Mouse (Mus musculus) lung, postnatal 14 days (tissue): ENCODE results near the gene Zfp74.

Experiments used
- DNase-seq: peaks from one replicate; pipeline ENCODE4 v3.0.0; 2021

Gene Zfp74

DNA sequence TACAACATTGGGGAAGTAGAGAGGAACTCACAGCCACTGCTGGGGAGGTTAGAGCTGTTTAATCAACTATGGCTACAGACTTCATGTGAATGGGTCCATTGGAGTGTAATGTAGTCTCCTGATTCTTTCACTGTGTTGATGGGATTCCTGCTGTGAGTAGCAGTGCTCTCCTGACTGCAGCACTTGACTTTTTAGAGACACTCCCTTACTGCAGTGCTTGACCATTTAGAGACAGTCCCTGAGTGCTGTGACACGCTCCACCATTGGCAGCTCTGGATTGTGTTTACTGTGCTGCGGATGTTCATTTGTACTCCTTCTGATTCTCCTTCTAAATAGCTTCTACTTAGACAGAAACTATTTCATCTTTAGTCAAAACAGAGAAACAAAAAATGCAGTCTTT, 11.1 kb downstream of the Zfp74 start:
- DNase-seq: no peak

DNA sequence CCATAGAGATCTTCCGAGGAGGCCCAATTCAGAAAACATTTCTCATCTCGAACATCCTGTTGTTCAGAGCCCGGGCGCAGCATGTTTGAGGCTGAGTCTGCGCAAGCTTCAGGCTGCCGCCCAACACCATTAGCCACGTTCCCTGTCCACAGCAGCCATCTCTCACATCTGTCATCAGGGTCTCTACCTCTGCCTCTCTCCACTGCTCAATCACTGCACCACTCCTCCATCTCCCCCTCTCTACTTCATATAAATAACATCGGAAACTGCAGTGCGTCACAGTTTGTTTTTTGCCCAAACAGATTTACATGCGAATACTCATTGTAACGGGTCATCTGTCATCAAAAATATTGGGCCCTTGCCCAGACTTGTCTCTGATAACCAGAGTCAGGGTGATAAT, 12.9 kb downstream of the Zfp74 start:
- DNase-seq: no peak

- DNase-seq: no peak
Measured at GRCm38 (mm10) chr7:29938856-29939255, 15.0 kb downstream of the Zfp74 start.

GRCm38 (mm10) chr7:29922780-29923179, 31.1 kb downstream of the Zfp74 start:
- no peak for DNase-seq

- no peak for DNase-seq
Measured at GRCm38 (mm10) chr7:29921439-29922093, 32.3 kb downstream of the Zfp74 start.

DNA sequence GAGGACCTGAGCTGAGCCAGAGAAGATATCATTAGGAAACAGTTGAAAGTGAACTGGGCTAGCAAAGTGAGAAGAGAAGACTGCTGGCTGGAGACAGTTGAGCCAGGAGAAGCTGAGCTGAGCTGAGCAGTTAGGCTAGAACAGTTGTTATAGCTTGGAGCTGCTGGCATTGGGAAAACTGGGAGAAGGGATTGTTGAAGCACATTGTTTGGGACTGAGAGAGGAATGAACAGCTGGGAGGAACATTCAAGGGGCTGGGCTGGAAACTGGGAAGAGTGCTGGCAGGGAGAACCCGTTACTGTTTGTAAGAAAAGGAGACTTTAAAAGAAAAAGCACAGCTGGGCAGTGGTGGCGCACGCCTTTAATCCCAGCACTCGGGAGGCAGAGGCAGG, 35.8 kb downstream of the Zfp74 start:
- DNase-seq: no peak

DNA sequence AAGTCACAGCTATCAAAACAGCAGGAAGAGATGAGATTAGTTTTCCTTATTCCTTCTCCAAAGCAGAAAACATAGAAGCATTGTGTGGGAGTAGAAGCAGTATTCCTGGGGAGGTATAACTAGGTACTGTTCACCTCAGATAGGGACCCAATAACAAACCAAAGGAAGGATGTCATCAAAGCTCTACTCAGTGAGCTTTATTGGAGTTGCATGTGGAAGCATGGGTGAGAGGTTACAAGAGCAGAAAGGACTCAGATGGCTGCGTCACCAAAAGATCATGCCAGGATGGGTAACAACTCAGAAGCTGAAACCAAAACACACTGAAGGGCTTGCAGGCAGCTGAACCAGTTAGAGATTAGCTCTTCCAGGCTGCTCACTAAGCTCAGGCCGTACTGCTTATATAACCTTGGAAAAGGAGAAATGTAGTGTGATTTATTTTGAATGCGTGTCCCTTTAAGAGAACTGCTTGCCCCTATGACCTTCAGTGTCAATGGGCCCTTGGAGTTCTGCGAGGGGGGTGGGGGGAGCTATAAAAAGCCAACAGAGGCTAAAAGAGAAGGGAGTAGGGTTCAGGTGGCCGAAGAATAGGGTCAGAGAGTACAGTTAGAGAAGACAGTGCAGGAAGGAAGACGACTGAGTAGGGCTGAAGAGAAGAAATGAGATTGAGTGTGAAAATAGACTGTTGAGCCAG, 36.4 kb downstream of the Zfp74 start:
- no peak for DNase-seq

DNA sequence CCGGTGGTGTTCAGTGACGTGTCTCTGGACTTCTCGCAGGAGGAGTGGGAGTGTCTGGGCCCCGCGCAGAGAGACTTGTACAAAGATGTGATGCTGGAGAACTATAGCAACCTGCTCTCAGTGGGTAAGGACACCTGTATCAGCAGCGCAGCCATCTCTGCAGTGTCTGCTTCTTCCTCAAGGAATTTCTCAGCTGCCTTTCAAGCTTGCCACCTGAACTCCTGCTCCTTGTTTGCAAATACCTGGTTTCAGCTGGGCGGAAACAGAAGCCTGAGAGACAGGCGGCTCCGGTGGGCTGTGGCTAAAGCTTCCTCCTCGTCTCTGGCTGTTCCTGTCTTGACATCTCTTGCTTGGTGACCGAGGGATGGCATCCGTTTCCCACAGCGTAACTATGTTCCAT, 41.7 kb downstream of the Zfp74 start:
- no peak for DNase-seq

GRCm38 (mm10) chr7:29910252-29910651, 43.6 kb downstream of the Zfp74 start:
- no peak for DNase-seq

DNA sequence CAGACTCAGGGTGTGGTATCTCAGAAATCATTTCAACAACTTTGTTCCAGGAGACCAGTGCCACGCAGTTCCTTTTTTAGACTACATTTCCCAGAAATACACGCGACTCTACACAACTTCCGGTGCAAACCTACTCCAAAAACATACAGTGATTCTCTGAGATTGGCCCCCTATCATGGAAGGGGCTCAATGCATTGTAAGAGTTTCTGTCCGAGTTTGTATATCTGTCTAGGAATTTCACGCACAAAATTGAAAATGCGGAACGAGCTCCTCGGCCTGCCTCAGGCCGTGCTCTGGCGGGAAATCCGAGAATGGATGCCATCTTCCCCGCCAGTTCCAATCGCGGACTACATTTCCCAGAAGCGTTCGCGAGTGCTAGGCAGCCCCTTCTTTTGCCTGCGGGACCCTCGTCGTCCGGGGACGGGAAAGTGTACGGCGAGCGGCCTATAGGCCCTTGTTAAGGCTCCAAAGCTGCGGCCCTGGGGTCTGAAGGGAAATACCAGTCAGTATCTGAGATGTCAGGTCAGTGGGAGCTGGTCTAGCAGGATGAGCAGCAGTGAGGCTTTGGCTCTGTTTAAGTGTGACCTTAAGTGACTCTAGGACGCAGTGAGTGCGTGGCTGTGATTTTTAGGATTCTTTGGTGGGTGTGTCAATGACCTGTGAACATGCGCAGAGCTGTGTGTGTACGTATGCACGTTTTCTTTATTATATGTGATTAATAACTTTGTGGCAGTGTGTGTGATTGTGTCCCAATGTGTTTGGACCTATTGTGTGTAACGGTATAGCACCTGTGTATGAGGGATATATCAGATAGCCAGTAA, 45.5 kb downstream of the Zfp74 start, which contains the start of gene Zfp383:
Gene Zfp383, plus strand, starts transcription at position 94 of the 821 bp plus-strand sequence.
- DNase-seq: peak; percentile 76

GRCm38 (mm10) chr7:29907206-29907605, 46.7 kb downstream of the Zfp74 start:
- DNase-seq: no peak

DNA sequence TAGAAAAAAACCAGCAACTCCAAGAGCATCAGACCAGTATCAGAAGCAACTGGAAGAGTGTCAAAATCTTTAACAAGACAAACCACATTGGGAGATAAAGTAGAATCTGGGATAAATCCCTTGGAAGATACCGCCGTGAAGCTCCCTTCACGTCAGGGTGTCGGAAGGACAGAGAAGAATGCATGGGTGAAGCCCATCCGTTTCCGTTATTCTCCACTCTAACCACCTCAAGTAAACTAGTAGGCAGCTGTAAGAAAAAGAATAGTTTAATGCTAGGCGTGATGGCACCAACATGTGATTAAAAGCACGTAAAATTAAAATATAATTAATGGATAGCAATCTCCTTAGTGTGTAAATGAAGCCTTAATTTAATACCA, 47.2 kb downstream of the Zfp74 start:
- peak; percentile 12 for DNase-seq

DNA sequence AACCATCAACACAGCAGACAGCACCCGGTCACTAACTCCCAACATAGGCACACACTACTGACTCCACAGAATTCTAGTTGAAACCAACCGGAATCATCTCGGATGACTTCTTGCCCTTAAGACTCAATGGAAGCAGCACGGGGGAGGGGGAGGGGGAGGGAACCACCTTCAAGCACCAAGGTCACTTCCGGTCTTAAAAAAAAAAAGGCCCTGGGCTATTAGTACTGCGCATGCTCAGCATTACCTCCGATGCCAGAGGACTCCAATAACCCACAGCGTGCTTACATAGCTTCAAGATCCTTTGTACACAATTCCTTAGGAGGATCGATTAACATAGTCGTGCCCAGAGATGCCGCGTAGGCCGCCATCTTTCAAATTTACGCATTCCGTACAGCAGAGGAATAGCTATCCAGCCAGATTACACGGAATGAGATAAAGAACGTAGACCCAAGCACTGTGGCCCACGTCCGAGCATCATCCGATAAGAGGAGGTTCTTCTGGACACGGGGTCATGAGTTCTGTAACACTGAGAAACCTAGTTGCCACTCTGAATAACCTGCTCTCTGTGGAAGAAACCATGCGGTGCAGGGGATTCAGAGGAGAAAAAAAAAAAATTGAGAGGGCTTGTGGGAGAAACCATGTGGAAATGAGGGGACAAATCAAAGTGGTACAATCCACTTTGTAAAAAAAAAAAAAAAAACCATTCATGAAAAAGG, 47.8 kb downstream of the Zfp74 start, which contains the start of gene Zfp27:
Gene Zfp27, minus strand, starts transcription at position 607 of the 716 bp plus-strand sequence.
- peak; percentile 61 for DNase-seq

- no peak for DNase-seq
Measured at GRCm38 (mm10) chr7:29904101-29904500, 49.8 kb downstream of the Zfp74 start.

DNA sequence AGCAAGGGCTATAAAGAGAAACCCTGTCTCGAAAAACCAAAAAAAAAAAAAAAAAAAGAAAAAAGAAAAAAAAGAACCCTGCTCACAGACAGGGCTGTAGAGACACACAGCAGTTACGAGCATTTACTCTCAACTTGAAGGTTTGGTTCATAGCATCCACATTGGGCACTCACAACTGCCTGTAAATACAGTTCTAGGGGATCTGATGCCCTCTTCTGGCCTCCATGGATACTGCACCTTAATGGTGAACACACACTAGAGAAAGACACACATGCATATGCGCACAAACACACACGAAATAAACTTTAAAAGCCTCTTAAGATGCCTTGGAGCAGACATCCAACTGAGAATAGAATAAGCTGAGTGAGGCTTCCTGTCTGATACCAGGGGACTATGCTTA, 55.5 kb downstream of the Zfp74 start:
- no peak for DNase-seq

DNA sequence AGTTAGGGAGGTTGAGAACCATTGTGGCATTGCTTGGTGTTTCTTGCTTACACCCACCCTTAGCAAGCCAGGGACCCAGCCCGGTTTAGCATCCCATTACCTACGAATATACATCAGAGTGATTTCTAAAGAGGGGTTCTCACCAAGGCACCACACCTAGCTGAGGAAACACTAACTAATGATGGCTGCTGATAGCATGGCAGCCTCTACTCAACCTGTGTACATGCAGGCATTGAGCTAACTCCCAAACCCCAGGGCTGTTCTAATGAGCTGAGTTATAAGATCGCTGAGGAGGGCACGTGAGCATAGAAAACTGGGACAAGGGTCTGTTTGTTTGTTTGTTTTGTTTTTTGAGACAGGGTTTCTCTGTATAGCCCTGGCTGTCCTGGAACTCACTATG, 61.1 kb downstream of the Zfp74 start:
- DNase-seq: no peak

DNA sequence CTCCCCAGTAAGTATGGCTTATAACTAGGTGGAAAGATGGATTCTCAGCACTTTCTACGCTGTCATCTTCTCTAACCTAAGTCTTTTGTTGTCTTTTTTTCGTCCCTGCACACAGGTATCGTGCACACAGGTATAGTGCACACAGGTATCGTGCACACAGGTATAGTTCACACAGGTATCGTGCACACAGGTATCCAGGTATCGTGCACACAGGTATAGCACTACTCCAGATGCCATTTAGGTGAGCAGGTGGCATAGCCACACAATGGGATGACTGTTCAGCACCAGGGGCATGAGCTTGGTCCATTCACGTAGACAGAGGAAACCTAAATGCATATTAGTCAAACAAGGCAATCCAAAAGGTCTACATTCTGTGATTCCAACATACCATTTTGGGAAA, 63.4 kb downstream of the Zfp74 start:
- DNase-seq: no peak

GRCm38 (mm10) chr7:29880916-29881315, 73.0 kb downstream of the Zfp74 start:
- DNase-seq: peak; percentile 17
